Mouse (Mus musculus) liver, embryonic 11.5 days (tissue): ENCODE data around the gene Opa1. TPM values are rescaled to one million over a fixed set of nuclear protein-coding genes. Genes with fewer than 3 reads are reported as not detected.

Experiments
- ATAC-seq: fragments of 200-750 bp; cut with Nextera tagmentation; replicated peaks from 2 replicates; pipeline ENCODE4 v1.8.0; 2017; ENCODE audit warnings: moderate number of reproducible peaks, mild to moderate bottlenecking, moderate TSS enrichment, moderate library complexity; ENCODE audit not compliant: low FRiP score
- DNase-seq: peaks from one replicate; pipeline ENCODE4 v3.0.0-alpha.2; 2017; ENCODE audit warnings: low spot score
- H3K27ac ChIP-seq: fragments of 300-500 bp; sonication (generic); 2 replicates; pipeline ENCODE4 v1.5.1; 2014; ENCODE audit warnings: mild to moderate bottlenecking, low read depth, low read length, control low read depth
- H3K27me3 ChIP-seq: fragments of 300-500 bp; sonication (generic); replicated peaks from 2 replicates; pipeline ENCODE4 v1.6.1; 2014; ENCODE audit warnings: low read length, mixed read lengths; ENCODE audit not compliant: control insufficient read depth, insufficient read depth
- H3K36me3 ChIP-seq: fragments of 300-500 bp; sonication (generic); 2 replicates; pipeline ENCODE4 v1.6.1; 2014; ENCODE audit warnings: mild to moderate bottlenecking, low read length, moderate library complexity, mixed read lengths; ENCODE audit not compliant: control insufficient read depth, insufficient read depth
- H3K4me1 ChIP-seq: fragments of 300-500 bp; sonication (generic); replicated peaks from 2 replicates; pipeline ENCODE4 v1.6.1; 2014; ENCODE audit warnings: low read length, mixed read lengths; ENCODE audit not compliant: control insufficient read depth, insufficient read depth
- H3K4me2 ChIP-seq: fragments of 300-500 bp; sonication (generic); 2 replicates; pipeline ENCODE4 v1.6.1; 2014; ENCODE audit warnings: mild to moderate bottlenecking, control low read depth, moderate library complexity
- H3K4me3 ChIP-seq: fragments of 300-500 bp; sonication (generic); 2 replicates; pipeline ENCODE4 v1.5.1; 2014; ENCODE audit warnings: low read depth, low read length, control low read depth
- H3K9ac ChIP-seq: fragments of 300-500 bp; sonication (generic); 2 replicates; pipeline ENCODE4 v1.6.1; 2014; ENCODE audit warnings: low read depth, low read length, control low read depth
- H3K9me3 ChIP-seq: fragments of 300-500 bp; sonication (generic); 2 replicates; pipeline ENCODE4 v1.6.1; 2016; ENCODE audit warnings: low read length, inconsistent platforms, mixed read lengths; ENCODE audit not compliant: control insufficient read depth
- WGBS: fragments of 180-500 bp; shearing (Covaris S2); extraction: QIAGEN DNeasy Blood & Tissue Kit; methylation state at CpG from one replicate; pipeline ENCODE4 v1.1.7; 2014; 5-methylcytosine and 5-hydroxymethylcytosine counted together
- polyA plus RNA-seq: library from polyadenylated mRNA; unstranded; fragments of >200 nt; fragmentation: Nextera tagmentation; extraction: Ambion mirVana; gene quantifications from 2 replicates; pipeline ENCODE4 v1.2.1, GENCODE M21; 2014

The Opa1 gene
- polyA plus RNA-seq, 1 experiment from 2014 or later, result 48.3 TPM

DNA sequence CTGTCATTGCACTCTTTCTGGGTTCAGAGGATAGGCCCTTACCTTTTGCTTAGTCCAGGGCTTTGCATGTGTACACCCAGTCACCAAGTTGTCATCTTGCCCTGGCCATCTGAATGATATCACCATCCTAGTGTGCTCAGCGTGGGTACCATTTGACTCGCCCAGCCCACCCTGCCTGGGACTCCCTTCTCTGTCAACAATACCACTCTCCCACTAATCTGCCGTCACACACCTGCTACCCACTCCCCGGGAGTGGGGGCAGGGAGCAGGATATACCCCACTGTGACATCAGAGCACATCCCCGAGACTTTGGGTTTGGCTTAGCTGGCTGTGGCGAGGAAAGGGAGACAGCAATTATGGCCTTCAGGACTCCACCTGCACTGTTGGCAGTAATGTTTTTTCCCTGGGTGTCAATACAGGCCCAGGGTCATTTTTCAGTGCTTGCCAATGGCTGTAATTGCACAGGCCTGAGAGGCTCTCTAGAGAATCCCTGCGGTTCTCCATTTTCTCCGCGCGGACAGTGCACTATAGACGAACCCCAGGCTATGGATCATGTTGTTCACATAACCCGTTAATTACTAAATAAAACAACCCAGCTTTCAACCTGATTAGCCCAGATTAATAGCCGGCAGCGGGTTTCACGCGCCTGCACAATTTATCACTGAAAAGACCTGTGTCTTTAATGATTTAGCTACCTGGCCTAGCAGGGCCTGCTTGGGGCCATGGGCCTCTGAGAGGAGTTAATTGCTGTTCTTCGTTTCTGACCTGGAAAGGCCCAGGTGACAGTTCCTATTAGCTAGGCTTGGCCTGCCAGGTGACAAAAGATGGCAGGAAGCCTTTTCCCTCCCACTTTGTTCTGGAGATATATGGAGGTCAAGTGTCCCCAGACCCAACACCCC is 109.1 kb downstream of the Opa1 start:
- 0 out of 2 replicates have a peak, but pooled peaks cover 3% of the 10 kb centered on the region for H3K4me1 ChIP-seq
- H3K4me3 ChIP-seq, result no peak overlapping the region
- H3K36me3 ChIP-seq, result no peaks in the 10 kb centered on the region
- 81% methylated on average over 17 of the region's 17 CpGs for WGBS
- no peak overlapping the region for H3K27ac ChIP-seq
- H3K9me3 ChIP-seq, result no peaks in the 10 kb centered on the region
- no peak overlapping the region for H3K4me2 ChIP-seq
- ATAC-seq, result no peak
- no peaks in the 10 kb centered on the region for H3K27me3 ChIP-seq
- no peak overlapping the region for H3K9ac ChIP-seq
- no peak for DNase-seq

DNA sequence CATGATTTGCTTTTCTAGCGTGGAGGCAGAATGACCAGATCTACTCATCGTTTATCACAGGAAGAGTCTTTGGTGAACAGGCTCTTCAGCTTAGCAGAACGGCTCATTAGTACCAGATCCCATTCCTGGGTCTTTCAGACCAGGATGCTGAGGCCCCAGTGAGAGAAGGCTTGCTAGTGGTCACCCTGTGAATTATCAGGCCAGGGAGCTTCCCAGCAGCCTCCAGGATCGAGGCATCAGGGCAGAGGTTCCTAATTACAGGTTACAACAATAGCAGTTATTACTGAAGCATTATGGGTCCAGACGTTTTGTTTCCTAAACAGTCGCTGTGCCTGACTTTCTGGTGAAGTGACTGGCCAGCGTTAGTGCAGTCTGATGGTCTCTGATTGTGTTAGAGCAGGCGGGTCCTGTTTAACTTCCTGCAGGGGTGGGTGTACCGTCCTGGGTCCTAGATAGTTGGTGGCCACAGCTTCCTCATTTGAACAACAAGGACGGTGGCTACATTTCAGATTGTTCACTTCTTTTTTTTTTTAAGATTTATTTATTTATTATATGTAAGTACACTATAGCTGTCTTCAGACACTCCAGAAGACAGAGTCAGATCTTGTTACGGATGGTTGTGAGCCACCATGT is 110.2 kb downstream of the Opa1 start:
- ATAC-seq, result no peak
- Histone ChIP-seq H3K27ac (no peak overlapping the region), H3K36me3 (no peaks in the 10 kb centered on the region), H3K9ac (no peak overlapping the region), H3K4me3 (no peak overlapping the region), H3K9me3 (no peaks in the 10 kb centered on the region), H3K27me3 (no peaks in the 10 kb centered on the region), H3K4me1 (no peaks in the 10 kb centered on the region), H3K4me2 (no peak overlapping the region)
- WGBS, result 40% methylated on average over 11 of the region's 11 CpGs
- no peak for DNase-seq

DNA sequence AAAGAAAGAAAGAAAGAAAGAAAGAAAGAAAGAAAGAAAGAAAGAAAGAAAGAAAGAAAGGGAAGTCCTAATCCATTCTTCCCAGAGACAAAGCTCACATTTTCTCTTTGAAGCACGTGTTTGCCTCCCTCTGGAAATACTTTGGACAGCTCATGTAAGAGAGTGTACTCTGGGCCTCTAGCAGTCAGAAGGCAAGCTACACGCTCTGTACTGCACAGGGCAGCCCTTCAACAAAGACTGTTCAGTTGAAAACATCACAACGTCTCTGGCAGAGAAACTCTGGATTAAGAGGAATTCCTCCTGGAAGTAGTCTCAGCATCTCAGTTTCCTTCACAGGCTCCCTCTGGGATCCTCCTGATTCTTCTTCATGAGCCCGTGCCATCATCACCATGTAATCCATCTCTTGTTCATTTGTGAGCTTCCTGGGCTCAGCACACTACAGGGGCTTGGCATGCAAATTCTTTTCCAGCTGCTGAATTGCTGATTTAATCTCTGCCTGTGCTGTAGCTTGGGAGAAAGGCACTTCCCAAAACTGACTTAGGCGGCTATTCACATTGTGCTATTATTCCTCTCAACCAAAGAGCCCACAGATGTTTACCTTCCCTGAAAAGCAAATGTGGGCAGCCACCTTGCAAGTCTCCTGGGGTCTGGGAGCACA is 114.0 kb downstream of the Opa1 start:
- 36% methylated on average over 5 of the region's 5 CpGs for WGBS
- no peaks in the 10 kb centered on the region for H3K36me3 ChIP-seq
- ATAC-seq (no peak), DNase-seq (no peak)
- no peak overlapping the region for H3K9ac ChIP-seq
- H3K27ac ChIP-seq, result no peak overlapping the region
- no peak overlapping the region for H3K4me2 ChIP-seq
- H3K27me3 ChIP-seq, result no peaks in the 10 kb centered on the region
- H3K4me1 ChIP-seq, result no peaks in the 10 kb centered on the region
- no peak overlapping the region for H3K4me3 ChIP-seq
- H3K9me3 ChIP-seq, result no peaks in the 10 kb centered on the region

DNA sequence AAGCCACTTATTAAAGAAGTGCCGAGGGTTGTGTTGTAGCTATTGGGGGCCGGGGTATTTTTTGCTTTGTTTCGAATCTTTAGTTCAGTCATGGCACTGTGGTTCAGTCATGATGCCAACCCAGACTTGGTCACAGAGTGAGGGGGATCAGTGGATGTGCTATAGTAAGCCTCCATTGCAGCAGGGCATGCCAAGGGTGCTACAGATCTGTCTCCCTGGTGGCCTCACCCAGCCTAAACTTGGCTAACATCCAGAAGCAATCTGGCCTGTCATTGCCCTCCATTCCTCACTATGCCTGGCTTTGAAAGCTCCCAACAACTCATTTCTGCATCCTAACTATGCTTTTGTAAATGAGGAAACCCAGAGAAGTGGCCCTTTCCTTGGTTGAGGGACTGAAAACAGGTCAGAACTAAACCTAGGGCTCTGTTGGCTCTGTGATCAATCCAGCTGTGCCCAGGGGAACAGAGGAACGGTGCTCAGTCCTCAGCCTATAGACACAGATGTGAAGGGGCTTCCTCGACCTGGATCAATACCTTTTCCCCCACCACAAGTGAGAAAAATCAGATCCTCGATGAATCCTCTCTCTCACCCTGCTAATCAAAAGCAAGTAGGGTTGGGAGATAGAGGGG is 114.8 kb downstream of the Opa1 start:
- Histone ChIP-seq H3K27ac (no peak overlapping the region), H3K4me3 (no peak overlapping the region)
- DNase-seq, result no peak

DNA sequence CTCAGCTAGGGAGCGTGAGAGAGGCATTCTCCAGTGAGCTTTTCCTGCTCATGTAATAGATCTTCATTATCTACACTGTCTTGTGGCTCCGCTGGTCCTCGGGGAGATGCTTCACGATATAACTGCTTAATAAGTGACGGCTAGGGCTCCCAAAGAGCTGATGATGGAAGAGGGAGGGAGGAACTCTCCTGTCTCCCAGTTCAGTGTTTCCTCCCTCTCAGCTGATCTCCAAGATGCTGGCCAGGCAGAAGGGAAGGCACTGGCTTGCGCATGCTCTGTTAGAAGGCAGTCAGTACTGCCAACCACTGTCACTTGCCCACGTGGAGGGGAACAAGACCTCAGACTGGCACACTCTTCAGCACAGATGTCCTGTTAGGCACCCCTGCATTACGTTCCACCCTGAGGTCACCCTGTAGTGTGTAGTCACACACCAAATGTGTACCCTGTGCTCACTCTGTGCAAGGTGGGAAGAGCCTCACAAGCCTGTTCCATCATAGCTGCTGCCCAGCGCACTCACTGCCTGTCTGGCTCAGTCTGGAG is 115.4 kb downstream of the Opa1 start:
- Histone ChIP-seq H3K36me3 (no peaks in the 10 kb centered on the region), H3K27me3 (no peaks in the 10 kb centered on the region), H3K4me3 (no peak overlapping the region), H3K4me2 (no peak overlapping the region), H3K9me3 (peaks cover 3% of the 10 kb centered on the region; the same call in 1 of the 2 replicates), H3K27ac (no peak overlapping the region), H3K9ac (no peak overlapping the region), H3K4me1 (no peaks in the 10 kb centered on the region)
- ATAC-seq, result no peak
- WGBS, result 66% methylated on average over 9 of the region's 9 CpGs
- no peak for DNase-seq

More for the DNA sequence above, 114.8 kb downstream of the Opa1 start:
- peaks cover 3% of the 10 kb centered on the region; the same call in 1 of the 2 replicates for H3K9me3 ChIP-seq
- no peak overlapping the region for H3K4me2 ChIP-seq
- no peak overlapping the region for H3K9ac ChIP-seq
- ATAC-seq, result no peak
- H3K27me3 ChIP-seq, result no peaks in the 10 kb centered on the region
- no peaks in the 10 kb centered on the region for H3K4me1 ChIP-seq
- H3K36me3 ChIP-seq, result no peaks in the 10 kb centered on the region
- 59% methylated on average over 6 of the region's 6 CpGs for WGBS

Other genes starting within 250 kb of the Opa1 start
- not detected in 2 replicates for gene Atp13a5, start 200.6 kb upstream of the Opa1 start, polyA plus RNA-seq
- gene Atp13a4, start 34.5 kb upstream of the Opa1 start, polyA plus RNA-seq, result 0.14 TPM in 2 replicates